Mouse (Mus musculus) brain, embryonic 18.5 days (tissue): Measurements from ENCODE around the gene Exph5.

Source experiments
- DNase-seq: peaks from one replicate; pipeline ENCODE4 v3.0.0-alpha.2; 2012; ENCODE audit warnings: low read depth, low spot score

Exph5 gene

DNA sequence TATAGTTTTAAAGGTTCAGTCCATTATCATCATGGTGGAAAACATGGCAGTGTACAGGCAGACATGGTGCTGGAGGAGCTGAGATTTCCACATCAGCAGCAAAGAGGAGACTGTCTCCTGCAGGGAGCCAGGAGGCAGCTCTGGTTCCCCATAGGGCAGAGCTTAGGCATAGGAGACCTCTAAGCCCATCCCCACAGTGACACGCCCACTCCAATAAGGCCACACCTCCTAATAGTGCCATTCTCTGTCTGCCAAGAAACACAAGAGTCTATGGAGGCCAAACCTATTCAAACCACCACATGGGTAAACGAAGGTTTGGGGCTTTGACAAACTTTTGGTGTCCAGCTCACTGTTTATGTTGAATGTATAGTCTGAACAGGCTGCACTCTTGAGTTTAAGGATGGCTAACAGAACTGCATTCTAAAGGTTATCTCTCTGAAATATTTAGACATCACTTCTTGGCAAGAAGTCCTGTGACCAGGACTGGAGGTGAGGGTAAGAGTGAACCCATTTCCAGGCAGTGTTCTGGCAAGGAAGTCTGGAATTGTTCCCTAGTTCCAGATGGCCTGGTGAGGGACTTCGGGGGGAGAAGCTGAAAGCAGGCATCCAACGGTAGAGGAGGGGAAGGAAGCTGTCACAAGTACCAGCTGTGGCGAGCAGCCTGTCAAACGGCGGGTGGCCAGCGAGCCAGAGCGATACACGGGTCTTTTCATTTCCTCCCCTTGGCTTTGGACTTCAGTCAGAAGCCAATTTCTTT, 19.6 kb downstream of the Exph5 start:
- no peak for DNase-seq

DNA sequence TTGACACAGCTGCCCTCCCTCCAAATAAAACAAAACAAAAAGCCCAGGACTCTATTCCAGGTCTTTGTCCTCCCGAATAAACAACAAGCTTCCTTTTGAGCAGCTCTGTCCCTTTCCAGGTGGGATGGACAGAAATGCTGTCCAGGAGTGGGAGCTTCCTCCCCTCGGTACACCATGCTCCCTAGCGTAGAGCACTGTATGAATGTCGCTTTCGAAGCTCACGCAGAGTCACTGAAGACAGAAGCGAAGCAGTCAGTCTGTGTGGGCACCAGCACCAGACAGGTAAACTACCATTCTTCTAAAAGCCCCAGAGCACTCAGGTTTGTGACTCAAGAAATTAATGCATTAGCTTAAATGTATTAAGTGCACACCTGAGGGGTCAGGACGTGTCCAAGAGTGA, 20.2 kb downstream of the Exph5 start:
- DNase-seq: no peak

DNA sequence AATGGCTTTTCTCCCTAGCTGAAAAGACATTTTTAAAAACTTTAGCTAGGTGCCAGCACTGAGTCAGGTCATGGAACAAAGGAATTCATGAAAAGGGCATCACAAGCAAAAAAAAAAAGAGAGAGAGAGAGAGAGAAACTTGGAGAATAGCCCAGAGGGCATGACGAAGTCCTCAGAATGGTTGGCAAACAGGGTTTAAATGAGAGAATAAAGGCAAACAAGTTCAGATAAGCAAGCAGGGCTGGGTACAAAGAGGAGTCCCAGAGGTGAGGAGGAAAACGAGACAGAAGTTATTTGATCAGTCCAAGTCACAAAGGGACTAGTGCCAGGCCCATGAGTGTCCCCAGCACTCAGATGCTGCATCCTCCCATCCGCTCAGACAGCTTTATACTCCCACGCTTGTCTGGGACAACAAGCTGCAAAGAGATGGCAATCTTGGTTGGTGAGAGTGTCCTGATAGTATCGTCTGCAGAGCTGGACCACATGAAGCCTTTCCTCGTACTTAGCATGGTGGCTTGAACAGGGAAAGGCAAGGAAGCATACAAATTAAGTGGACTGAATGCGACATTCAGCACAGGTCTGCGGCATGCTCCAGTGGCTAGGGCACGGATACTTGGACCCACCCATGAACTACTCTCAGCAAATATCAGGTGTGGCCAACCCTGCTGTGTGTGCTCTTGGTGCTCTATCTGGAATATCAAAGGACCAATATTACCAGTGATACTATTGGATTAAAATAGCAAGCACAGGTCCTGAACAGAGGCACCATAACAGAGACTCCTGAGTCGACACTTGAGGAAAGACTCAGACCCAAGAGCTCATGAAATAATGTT, 22.2 kb downstream of the Exph5 start:
- no peak for DNase-seq

DNA sequence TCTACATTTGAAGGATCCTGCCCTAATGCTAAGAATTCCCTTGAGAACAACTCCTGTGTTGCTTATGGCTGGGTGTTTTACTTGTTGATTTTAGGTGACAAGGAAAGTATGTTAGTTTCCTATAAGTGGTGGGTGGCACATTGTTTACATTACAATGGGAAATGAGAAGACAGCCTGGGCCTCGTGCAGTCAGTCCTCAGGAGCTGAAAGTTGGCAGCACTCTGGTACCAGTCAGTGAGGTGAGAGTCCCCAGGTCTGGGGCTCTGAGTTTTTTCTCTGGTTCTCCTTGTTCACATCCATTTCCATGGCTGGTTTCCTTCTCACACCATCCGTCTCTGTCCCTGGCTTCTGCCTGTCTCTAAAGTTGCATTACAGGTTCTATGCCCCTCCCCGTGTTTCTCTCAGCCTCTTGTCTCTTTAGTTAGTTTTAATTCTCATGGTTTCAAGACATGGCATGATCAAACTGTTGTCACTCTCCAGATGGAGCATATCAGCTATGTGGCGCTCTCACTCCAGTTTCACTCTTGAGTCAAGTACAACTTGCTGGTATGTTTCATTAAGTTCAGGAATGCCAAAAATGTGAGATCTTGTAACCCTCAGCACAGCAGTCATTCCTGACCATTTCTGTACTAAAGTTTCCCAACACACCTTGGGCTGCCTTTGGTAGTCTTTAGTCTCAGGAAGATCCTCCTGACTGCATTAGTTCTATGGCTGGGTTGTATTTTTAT, 24.1 kb downstream of the Exph5 start:
- no peak for DNase-seq

GRCm38 (mm10) chr9:53328203-53328602, 26.7 kb downstream of the Exph5 start:
- no peak for DNase-seq

DNA sequence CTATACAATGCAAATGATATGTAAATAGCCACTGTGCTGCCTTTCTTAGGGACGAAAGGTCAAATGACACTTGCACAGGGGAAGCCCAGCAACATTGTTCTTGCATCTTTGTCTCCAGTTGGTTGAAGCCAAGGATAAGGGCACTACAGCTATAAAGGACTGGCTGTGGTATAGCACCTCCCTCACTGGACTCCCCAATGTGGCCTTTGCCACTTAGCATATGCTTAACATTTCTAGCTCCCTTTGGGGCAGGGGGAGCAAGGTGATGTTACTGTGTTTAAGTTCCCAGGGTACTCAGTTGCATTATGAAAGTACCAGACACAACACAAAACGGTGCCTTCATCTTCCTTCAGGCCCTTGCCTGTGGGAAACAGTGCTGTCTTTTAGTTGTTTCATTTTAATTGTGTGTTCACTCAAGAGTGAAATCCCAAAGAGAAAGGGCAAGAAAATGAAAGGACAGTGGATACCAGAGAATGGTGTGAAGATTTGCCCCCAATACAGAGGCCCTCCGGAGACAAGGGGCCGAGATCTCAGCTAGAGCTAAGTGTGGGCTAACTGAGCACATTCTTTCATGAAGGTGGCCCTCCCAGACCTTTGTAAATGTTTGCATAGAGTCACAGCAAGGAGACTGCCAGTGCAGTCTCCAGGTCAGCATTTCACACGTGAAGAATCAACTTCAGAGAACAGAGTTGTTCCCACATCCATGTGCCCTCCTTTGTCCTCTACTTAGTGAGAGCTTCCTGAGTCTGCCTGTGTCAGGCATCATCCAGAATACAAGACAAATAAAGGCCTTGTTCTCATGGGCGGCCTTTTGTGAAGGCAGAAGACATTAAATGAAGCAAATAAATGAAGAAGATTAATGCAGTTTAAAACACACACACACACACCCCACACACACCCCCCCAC, 28.1 kb downstream of the Exph5 start:
- DNase-seq: no peak

GRCm38 (mm10) chr9:53330247-53330646, 28.8 kb downstream of the Exph5 start:
- no peak for DNase-seq

DNA sequence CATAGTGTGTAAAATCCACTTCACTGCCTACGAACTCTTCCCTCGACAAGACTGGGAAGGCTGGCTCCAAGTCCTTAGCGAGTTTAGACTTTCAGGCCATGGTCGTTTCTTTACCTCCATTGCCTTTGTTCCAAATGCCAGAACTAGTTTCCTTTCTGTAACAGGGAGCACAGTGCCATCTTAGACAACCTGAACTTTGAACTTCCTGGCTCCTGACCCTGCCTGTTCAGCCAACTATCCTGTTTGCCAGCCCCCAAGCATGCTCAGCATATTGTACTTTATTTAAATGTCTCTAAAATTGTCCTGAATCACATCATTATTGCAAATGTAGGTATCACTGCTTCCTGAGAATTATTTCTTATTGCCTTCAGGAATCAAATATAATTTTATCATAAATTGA, 32.0 kb downstream of the Exph5 start:
- no peak for DNase-seq

- no peak for DNase-seq
Observed at GRCm38 (mm10) chr9:53335131-53335530, 33.7 kb downstream of the Exph5 start.

GRCm38 (mm10) chr9:53339603-53340002, 38.1 kb downstream of the Exph5 start:
- no peak for DNase-seq

DNA sequence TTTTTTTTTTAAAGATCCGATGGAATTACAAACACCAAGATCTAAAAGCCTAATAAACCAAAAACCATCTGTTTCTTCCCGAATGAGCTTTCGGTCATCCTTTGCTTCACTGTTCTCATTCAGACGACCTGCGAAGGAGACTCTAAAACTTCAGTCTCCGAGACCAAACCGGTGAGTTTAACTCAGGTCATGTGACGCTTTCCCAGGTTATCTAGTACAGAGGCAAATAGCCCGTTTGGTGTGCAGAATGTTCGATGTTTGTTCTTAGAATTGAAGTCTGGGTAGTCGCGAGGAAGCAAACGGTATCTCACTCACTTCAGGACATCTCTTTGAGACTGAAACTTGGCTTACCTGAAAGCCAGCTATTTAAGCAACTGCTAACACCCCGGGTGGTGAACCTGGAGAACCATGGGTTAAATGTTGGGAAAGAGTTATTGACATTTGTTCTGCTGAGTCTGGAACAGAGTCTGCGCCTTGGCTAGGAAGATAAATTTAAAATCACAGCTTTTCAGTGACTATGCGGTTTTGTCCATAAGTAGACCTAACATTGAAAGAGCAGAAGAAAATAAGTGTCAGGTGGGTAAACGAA, 39.0 kb downstream of the Exph5 start:
- no peak for DNase-seq

DNA sequence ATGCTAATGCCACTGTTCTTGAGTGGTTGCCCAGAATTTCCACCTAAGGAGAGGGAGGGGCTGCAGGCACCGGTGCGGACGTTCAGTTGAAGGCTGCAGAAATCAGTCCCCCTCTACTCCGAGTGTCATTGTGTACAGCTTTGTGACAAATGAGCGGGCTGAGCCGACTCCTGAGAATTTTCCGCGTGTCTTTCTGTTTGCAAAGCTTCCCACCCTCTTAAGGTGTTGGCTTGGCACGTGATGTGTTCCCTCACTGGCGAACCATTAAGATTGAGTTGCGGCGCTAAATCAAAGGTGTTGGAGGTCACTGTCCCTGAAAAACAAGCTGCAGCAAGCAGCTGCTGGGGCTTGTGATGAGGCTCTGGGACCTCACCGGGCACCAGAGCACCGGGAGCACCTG, 39.5 kb downstream of the Exph5 start:
- no peak for DNase-seq

- no peak for DNase-seq
Observed at GRCm38 (mm10) chr9:53341981-53342380, 40.5 kb downstream of the Exph5 start.

- no peak for DNase-seq
Observed at GRCm38 (mm10) chr9:53344646-53345432, 43.4 kb downstream of the Exph5 start.

- no peak for DNase-seq
Observed at GRCm38 (mm10) chr9:53345728-53346127, 44.3 kb downstream of the Exph5 start.

DNA sequence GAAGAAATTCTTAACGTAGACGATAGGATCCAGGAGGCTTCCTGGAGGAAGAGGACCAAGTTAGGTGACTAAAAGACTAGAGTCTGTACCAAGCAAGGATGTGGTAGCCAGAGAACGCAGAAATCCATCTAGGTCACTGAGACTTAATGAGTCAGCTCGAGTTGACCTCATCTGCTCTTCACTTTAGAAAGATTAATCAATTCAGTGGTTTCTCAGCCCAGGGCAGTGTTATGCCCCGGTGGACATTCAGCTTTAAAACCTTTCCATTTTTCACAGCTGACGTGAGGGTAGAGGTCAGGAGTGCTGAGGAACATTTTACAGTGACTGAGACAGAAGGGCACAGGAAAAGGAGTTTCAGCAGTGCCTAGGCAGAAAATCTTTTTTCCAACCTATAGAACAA, 44.9 kb downstream of the Exph5 start:
- DNase-seq: no peak

GRCm38 (mm10) chr9:53349211-53349610, 47.7 kb downstream of the Exph5 start:
- DNase-seq: no peak

DNA sequence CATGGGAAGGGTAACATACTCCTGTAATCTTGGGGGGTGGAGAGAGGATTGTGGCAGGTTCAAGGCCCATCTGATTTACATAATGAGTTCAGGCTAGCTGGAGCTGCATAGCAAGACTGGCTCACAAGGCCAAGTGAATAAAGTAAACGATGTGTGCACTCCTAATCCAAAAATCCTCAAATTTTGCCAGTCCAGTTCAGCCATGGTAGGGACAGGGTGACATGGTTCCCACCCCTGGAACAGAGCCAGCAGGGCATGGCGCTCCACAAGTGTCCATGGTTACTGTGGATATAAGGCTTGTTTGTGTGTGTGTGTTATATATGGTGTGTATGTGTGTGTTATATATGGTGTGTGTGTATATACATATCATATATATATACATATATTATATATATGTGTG, 48.9 kb downstream of the Exph5 start:
- no peak for DNase-seq

GRCm38 (mm10) chr9:53351899-53352298, 50.4 kb downstream of the Exph5 start:
- DNase-seq: no peak

DNA sequence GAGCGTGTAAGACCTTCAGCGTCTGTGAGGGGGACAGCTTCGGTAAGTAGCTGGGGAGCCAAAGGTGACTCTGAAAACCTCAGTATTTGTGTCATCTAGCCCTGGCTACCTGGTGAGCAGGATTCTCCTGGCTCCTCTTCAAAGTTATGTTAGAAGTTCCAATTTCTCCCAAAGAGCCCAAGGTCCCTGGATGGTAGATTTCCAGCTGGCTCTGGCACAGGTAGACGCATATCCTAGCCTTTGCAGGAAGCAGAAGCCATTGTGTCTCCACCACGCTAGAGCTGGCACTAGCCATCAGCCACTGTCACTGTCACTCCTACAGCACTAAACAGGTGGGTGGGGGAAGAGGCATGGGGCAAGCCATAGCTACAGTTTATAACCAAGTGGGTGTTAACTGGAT, 51.7 kb downstream of the Exph5 start:
- DNase-seq: no peak
